14 mouse cellular contexts compared by ENCODE assay signal in the genomic region with DNA sequence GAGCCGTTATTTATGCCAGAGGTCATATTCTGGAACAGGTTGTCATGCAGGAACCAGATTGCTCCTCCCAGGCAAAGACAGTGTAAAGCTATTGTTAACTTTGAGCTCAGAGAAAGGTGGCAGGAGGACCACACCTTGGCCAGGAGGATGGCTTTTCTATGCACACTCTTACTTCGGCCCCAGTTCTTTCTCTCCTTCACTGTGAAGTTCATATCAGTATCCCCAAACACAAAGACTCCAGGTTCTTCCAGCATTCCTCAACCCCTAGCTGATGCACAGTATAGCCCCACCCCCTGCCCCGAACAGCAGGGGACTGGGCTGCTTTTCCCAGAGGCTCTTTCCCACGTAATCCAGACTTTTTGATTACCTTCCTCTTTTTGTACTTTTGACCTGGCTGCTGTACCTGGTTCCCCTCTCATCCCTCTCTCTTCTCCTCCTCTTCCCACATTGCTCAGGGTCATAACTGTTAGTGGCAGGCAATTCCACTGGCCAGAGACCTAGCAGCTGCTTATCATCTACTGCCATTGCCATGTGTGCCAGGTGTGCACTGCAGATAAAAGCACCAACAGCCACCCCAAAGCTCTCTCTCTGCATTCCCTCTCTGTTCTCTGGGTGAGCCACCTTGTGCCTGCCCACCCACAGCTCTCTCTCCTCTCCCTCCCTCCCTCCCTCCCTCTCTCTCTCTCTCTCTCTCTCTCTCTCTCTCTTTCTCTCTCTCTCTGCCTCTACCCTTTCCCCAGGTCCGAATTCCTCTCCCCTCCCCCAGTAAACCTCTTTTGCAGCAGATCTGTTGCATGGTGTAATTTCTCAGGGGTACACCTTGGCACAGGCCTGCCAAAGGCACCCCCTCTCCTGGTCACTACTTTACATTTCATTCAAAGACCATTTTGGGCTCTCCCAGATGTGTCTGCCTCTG. TPM values are rescaled to one million over a fixed set of nuclear protein-coding genes. Genes with fewer than 3 reads are reported as not detected.
DNase-seq lines count a peak whose midpoint lies in the region; ATAC-seq and TF ChIP-seq lines count a peak whose summit lies in the region.
"Had no signal": no experiment of that assay in that cellular context is flagged by ENCODE, and none has a peak within 500 bp of the region (broad histone marks: within the 10 kb centered on the region; RNA-seq: fewer than 3 reads in every experiment).

No protein-coding gene starts in this region.

- H3K4me2 ChIP-seq in intestine, embryonic 15.5 days (replicated peaks) = no peak overlapping the region
- H3K4me2 ChIP-seq in intestine, postnatal 0 days (replicated peaks; ENCODE audit: low read depth) = no peak overlapping the region
- H3K4me2 ChIP-seq: hindbrain, embryonic 15.5 days; lung, embryonic 15.5 days; midbrain, embryonic 15.5 days had no signal

- H3K9ac ChIP-seq in intestine, embryonic 15.5 days = no peak overlapping the region
- no peak overlapping the region for H3K9ac ChIP-seq in intestine, postnatal 0 days (ENCODE audit: low read depth, low read length)
- peak overlapping the region; percentile 38 for H3K9ac ChIP-seq in MEL (ENCODE audit: control insufficient read depth, low read depth, low read length, poor library complexity, severe bottlenecking)
- H3K9ac ChIP-seq: hindbrain, embryonic 15.5 days; lung, embryonic 15.5 days; midbrain, embryonic 15.5 days had no signal

- peak; percentile 93 to 94 for TF ChIP-seq EP300 in MEL (IDR thresholded peaks at IDR 0.05; ENCODE audit: low read depth in 1 of 2, low read length in 2 of 2)

- H3K36me3 ChIP-seq in intestine, embryonic 15.5 days = no peaks in the 10 kb centered on the region
- no peaks in the 10 kb centered on the region for H3K36me3 ChIP-seq in intestine, postnatal 0 days (ENCODE audit: control insufficient read depth, insufficient read depth)
- H3K36me3 ChIP-seq in MEL (ENCODE audit: control insufficient read depth in 1 of 2, insufficient read depth in 2 of 2, low read length in 2 of 2) = peaks cover 0 to 33% of the 10 kb centered on the region in 2 experiments; a peak in 2 of 4 replicates
- no peaks in the 10 kb centered on the region for H3K36me3 ChIP-seq in spleen, adult 2 months (ENCODE audit: control insufficient read depth, insufficient read depth, low read length)
- H3K36me3 ChIP-seq in hindbrain, embryonic 10.5 days = no peaks in the 10 kb centered on the region
- H3K36me3 ChIP-seq: hindbrain, embryonic 15.5 days; lung, embryonic 15.5 days; midbrain, embryonic 15.5 days had no signal

- H3K9me3 ChIP-seq in intestine, embryonic 15.5 days = no peaks in the 10 kb centered on the region
- H3K9me3 ChIP-seq in intestine, postnatal 0 days (ENCODE audit: control insufficient read depth) = no peaks in the 10 kb centered on the region
- H3K9me3 ChIP-seq in MEL (replicated peaks; ENCODE audit: insufficient read depth, low read length) = no peaks in the 10 kb centered on the region
- H3K9me3 ChIP-seq in hindbrain, embryonic 10.5 days = no peaks in the 10 kb centered on the region
- H3K9me3 ChIP-seq: hindbrain, embryonic 15.5 days; lung, embryonic 15.5 days; midbrain, embryonic 15.5 days had no signal

- no peak overlapping the region for H3K27ac ChIP-seq in intestine, embryonic 15.5 days
- no peak overlapping the region for H3K27ac ChIP-seq in intestine, postnatal 0 days (ENCODE audit: low read depth, low read length)
- H3K27ac ChIP-seq in MEL (ENCODE audit: control insufficient read depth, low read depth, low read length) = peak overlapping the region; percentile 83
- peak overlapping the region; percentile 62 for H3K27ac ChIP-seq in spleen, adult 2 months (ENCODE audit: insufficient read depth, low read length)
- no peak overlapping the region for H3K27ac ChIP-seq in hindbrain, embryonic 10.5 days
- H3K27ac ChIP-seq: hindbrain, embryonic 15.5 days; lung, embryonic 15.5 days; midbrain, embryonic 15.5 days had no signal

- H3K4me1 ChIP-seq in intestine, embryonic 15.5 days (replicated peaks) = 0 out of 2 replicates have a peak, but pooled peaks cover 4% of the 10 kb centered on the region
- H3K4me1 ChIP-seq in intestine, postnatal 0 days (replicated peaks; ENCODE audit: control insufficient read depth, insufficient read depth, low read length) = no peaks in the 10 kb centered on the region
- peaks cover 20 to 39% of the 10 kb centered on the region in 2 experiments for H3K4me1 ChIP-seq in MEL (ENCODE audit: control insufficient read depth in 1 of 2, insufficient read depth in 2 of 2, low read length in 2 of 2)
- H3K4me1 ChIP-seq in spleen, adult 2 months (ENCODE audit: control insufficient read depth, insufficient read depth, insufficient read length) = peaks cover 6% of the 10 kb centered on the region; the same call in 1 of the 2 replicates
- peaks cover 4% of the 10 kb centered on the region for H3K4me1 ChIP-seq in hindbrain, embryonic 10.5 days (replicated peaks)

- DNase-seq in MEL (ENCODE audit: low read depth, low spot score) = peak; percentile 85
- no peak for DNase-seq in spleen, adult 2 months (ENCODE audit: low read depth in 1 of 2, low spot score in 2 of 2)
- DNase-seq in hindbrain, embryonic 10.5 days (ENCODE audit: low spot score) = no peak
- no peak for DNase-seq in right cerebral cortex, postnatal 4 days
- DNase-seq: gastrocnemius, postnatal 36 days; kidney, postnatal 36 days; thymus, adult 18-20 months had no signal

- WGBS in intestine, embryonic 15.5 days = 48% methylated on average over 5 of the region's 5 CpGs
- WGBS in intestine, postnatal 0 days = 33% methylated on average over 5 of the region's 5 CpGs
- 74% methylated on average over 5 of the region's 5 CpGs for WGBS in spleen, adult 2 months
- 47% methylated on average over 5 of the region's 5 CpGs for WGBS in hindbrain, embryonic 10.5 days

- H3K27me3 ChIP-seq in intestine, embryonic 15.5 days (replicated peaks) = no peaks in the 10 kb centered on the region
- H3K27me3 ChIP-seq in intestine, postnatal 0 days (replicated peaks; ENCODE audit: control insufficient read depth, insufficient read depth, low read length) = no peaks in the 10 kb centered on the region
- H3K27me3 ChIP-seq in MEL (ENCODE audit: control insufficient read depth in 1 of 2, insufficient read depth in 2 of 2, low read length in 2 of 2) = no peaks in the 10 kb centered on the region
- no peaks in the 10 kb centered on the region for H3K27me3 ChIP-seq in spleen, adult 2 months (ENCODE audit: control insufficient read depth, insufficient read depth, low read length)
- H3K27me3 ChIP-seq in hindbrain, embryonic 10.5 days (ENCODE audit: insufficient read depth, poor library complexity, severe bottlenecking) = no peaks in the 10 kb centered on the region
- H3K27me3 ChIP-seq: hindbrain, embryonic 15.5 days; lung, embryonic 15.5 days; midbrain, embryonic 15.5 days had no signal

- peak; percentile 53 for ATAC-seq in intestine, embryonic 15.5 days
- ATAC-seq in intestine, postnatal 0 days = no peak
- ATAC-seq in erythroid progenitor cell, adult 5-6 weeks (replicated peaks; ENCODE audit: low FRiP score, poor library complexity, severe bottlenecking) = peak; percentile 79
- no peak for ATAC-seq in cerebellum, adult (ENCODE audit: insufficient number of reproducible peaks, low FRiP score, low TSS enrichment)
- ATAC-seq: midbrain, embryonic 15.5 days had no signal

- no peak for TF ChIP-seq CTCF in intestine, postnatal 0 days (IDR thresholded peaks at IDR 0.05; ENCODE audit: low read depth)
- TF ChIP-seq CTCF in MEL (IDR thresholded peaks at IDR 0.05 in 2 of 3, conservative IDR thresholded peaks at IDR 0.05 in 1 of 3; ENCODE audit: control insufficient read depth in 1 of 3, insufficient read depth in 1 of 3, low read depth in 2 of 3, low read length in 3 of 3, poor library complexity in 1 of 3, severe bottlenecking in 1 of 3) = no peak
- no peak for TF ChIP-seq CTCF in spleen, adult 2 months (IDR thresholded peaks at IDR 0.05; ENCODE audit: extremely low read depth, insufficient read depth, insufficient read length, insufficient replicate concordance)

- no peak for TF ChIP-seq POLR2A in MEL (IDR thresholded peaks at IDR 0.05; ENCODE audit: control insufficient read depth in 1 of 2, insufficient read depth in 1 of 2, low read depth in 1 of 2, low read length in 2 of 2, poor library complexity in 1 of 2)
- TF ChIP-seq POLR2A in spleen, adult 2 months (IDR thresholded peaks at IDR 0.05; ENCODE audit: low read depth, low read length) = no peak

- TF ChIP-seq RAD21 in MEL (IDR thresholded peaks at IDR 0.05; ENCODE audit: low read depth, low read length) = no peak

- no peak overlapping the region for H3K4me3 ChIP-seq in intestine, embryonic 15.5 days (replicated peaks)
- H3K4me3 ChIP-seq in intestine, postnatal 0 days (ENCODE audit: low read depth, low read length) = no peak overlapping the region
- H3K4me3 ChIP-seq in MEL (ENCODE audit: control insufficient read depth in 1 of 2, insufficient read depth in 1 of 2, low read depth in 2 of 2, low read length in 2 of 2) = peak overlapping the region in 1 of 2 experiments; percentile 12; a peak in 1 of 4 replicates
- H3K4me3 ChIP-seq in spleen, adult 2 months (ENCODE audit: extremely low read depth, insufficient read depth, insufficient read length) = no peak overlapping the region
- H3K4me3 ChIP-seq in hindbrain, embryonic 10.5 days = no peak overlapping the region
- H3K4me3 ChIP-seq: hindbrain, embryonic 15.5 days; lung, embryonic 15.5 days; midbrain, embryonic 15.5 days had no signal

- H3K79me2 ChIP-seq in MEL (ENCODE audit: control insufficient read depth, insufficient read depth, low read length, poor library complexity) = peaks cover 7% of the 10 kb centered on the region

RNA-seq across cellular contexts. Expression of a gene that starts 23.4 kb away (rescaled TPM):
- polyA plus RNA-seq in intestine, embryonic 15.5 days (2015; fragmentation: Nextera tagmentation; extraction: Ambion mirVana) = 21.3 and 21.6 TPM in 2 replicates
- polyA plus RNA-seq in intestine, postnatal 0 days (2015; fragmentation: Nextera tagmentation; extraction: Ambion mirVana) = 10.5 and 10.6 TPM in 2 replicates
- total RNA-seq in MEL (2012; rRNA removed) = 7.7 and 8.1 TPM in 2 replicates
- 10 to 100 TPM in 1 of 2 experiments, not detected in 1; 15.0 TPM for polyA plus RNA-seq in MEL (2012; ENCODE audit: insufficient read depth in 1 of 2, insufficient read length in 2 of 2, low read depth in 1 of 2, low replicate concordance in 2 of 2, missing spikeins in 1 of 2)
- total RNA-seq in erythroid progenitor cell, adult 5-6 weeks (2015; ENCODE audit: low replicate concordance) = 96.2 and 108 TPM in 2 replicates
- total RNA-seq in erythroid progenitor cell, adult 5-6 weeks (2017; ENCODE audit: low replicate concordance) = 99.2 and 106 TPM in 2 replicates
- 2.9 and 3.6 TPM in 2 replicates for polyA plus RNA-seq in spleen, adult 2 months (2012; rRNA removed)
- polyA plus RNA-seq in hindbrain, embryonic 10.5 days (2016; fragmentation: Nextera tagmentation; extraction: Ambion mirVana) = 32.5 and 35.7 TPM in 2 replicates

RNA-seq across cellular contexts. Expression of a gene that starts 34.0 kb away (rescaled TPM):
- 26.4 and 32.3 TPM in 2 replicates for polyA plus RNA-seq in intestine, embryonic 15.5 days (2015; fragmentation: Nextera tagmentation; extraction: Ambion mirVana)
- polyA plus RNA-seq in intestine, postnatal 0 days (2015; fragmentation: Nextera tagmentation; extraction: Ambion mirVana) = 13.4 and 14.7 TPM in 2 replicates
- 28.7 and 32.3 TPM in 2 replicates for total RNA-seq in MEL (2012; rRNA removed)
- polyA plus RNA-seq in MEL (2012; ENCODE audit: insufficient read depth in 1 of 2, insufficient read length in 2 of 2, low read depth in 1 of 2, low replicate concordance in 2 of 2, missing spikeins in 1 of 2) = 10 to 100 TPM; 16.5 to 48.5 TPM
- total RNA-seq in erythroid progenitor cell, adult 5-6 weeks (2015; ENCODE audit: low replicate concordance) = 5.4 and 15.1 TPM in 2 replicates
- 4.0 and 9.4 TPM in 2 replicates for total RNA-seq in erythroid progenitor cell, adult 5-6 weeks (2017; ENCODE audit: low replicate concordance)
- 2.6 and 3.1 TPM in 2 replicates for polyA plus RNA-seq in spleen, adult 2 months (2012; rRNA removed)
- 25.5 and 29.0 TPM in 2 replicates for polyA plus RNA-seq in hindbrain, embryonic 10.5 days (2016; fragmentation: Nextera tagmentation; extraction: Ambion mirVana)

RNA-seq across cellular contexts. Expression of a gene that starts 42.0 kb away (rescaled TPM):
- 189 and 209 TPM in 2 replicates for polyA plus RNA-seq in intestine, embryonic 15.5 days (2015; fragmentation: Nextera tagmentation; extraction: Ambion mirVana)
- 114 TPM in 2 replicates for polyA plus RNA-seq in intestine, postnatal 0 days (2015; fragmentation: Nextera tagmentation; extraction: Ambion mirVana)
- 70.9 and 79.1 TPM in 2 replicates for total RNA-seq in MEL (2012; rRNA removed)
- 100 to 1,000 TPM in 1 of 2 experiments, 10 to 100 TPM in 1; 88.5 to 128 TPM for polyA plus RNA-seq in MEL (2012; ENCODE audit: insufficient read depth in 1 of 2, insufficient read length in 2 of 2, low read depth in 1 of 2, low replicate concordance in 2 of 2, missing spikeins in 1 of 2)
- total RNA-seq in erythroid progenitor cell, adult 5-6 weeks (2015; ENCODE audit: low replicate concordance) = 75.0 and 95.2 TPM in 2 replicates
- 97.5 and 100.0 TPM in 2 replicates for total RNA-seq in erythroid progenitor cell, adult 5-6 weeks (2017; ENCODE audit: low replicate concordance)
- polyA plus RNA-seq in spleen, adult 2 months (2012; rRNA removed) = 5.6 and 7.3 TPM in 2 replicates
- polyA plus RNA-seq in hindbrain, embryonic 10.5 days (2016; fragmentation: Nextera tagmentation; extraction: Ambion mirVana) = 258 and 310 TPM in 2 replicates

Comparison
In these comparisons a context has a peak if more than half of its experiments do, and no peak if none do; other contexts are left out.
1. ATAC-seq: peak in intestine, embryonic 15.5 days (single experiment) and erythroid progenitor cell, adult 5-6 weeks (single experiment); none in intestine, postnatal 0 days (single experiment) and cerebellum, adult (single experiment).
2. H3K27ac ChIP-seq: peak in MEL (single experiment) and spleen, adult 2 months (single experiment); none in intestine, embryonic 15.5 days (single experiment), intestine, postnatal 0 days (single experiment) and hindbrain, embryonic 10.5 days (single experiment).
3. RNA of a gene that starts 42.0 kb away (polyA plus RNA-seq): 258 to 310 TPM in hindbrain, embryonic 10.5 days, 189 to 209 TPM in intestine, embryonic 15.5 days, 88.5 to 128 TPM in MEL and 114 TPM in intestine, postnatal 0 days; 5.6 to 7.3 TPM in spleen, adult 2 months; every median in the first group is over 10 times any median in the second.